Mouse (Mus musculus): ENCODE data around the gene Slit3.

- TF ChIP-seq CTCF (IDR thresholded peaks at IDR 0.05; ENCODE audit: low read depth, low read length) (no peak), GATA1 (IDR thresholded peaks at IDR 0.05; ENCODE audit: borderline replicate concordance, low read length) (no peak)
These were observed 266.8 kb downstream of the Slit3 start for GRCm38 (mm10) chr11:35387826-35388225.

All from G1E (cell line).